8 mouse cellular contexts compared by ENCODE assay signal in the genomic region with DNA sequence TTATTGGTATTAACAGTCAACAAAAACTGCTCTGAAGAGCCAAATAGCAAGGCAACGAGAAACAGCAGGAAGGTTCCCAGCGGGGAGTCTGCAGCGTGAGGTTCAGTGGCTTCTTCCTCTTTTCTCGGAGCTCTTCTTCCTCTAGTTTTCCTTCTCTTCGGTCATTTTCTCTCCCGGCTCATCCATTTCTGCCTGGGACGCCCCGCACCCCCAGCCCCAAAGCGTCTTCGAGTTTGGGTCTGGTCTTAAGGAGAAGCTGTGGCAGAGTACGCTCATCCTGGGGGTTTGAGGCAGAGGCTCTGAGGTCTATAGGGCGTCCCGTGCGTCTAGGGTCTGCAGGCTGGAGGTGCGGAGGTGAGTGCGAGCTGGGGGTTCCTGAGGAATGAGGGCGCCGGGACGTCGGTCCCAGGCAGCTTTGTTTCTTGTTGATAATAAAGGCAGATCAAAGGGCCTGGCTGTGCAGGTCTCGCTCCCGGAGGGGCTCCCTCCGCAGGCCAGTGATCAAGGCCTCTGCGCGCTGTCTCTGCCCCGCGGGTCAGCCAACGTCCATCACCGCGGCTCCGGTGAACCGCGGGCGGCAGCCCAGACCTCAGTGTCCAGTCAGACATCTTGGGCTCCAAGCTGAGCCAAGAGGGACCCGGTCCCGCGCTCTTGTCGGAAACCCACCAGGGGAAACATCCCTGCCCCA. TPM values are rescaled to one million over a fixed set of nuclear protein-coding genes. Genes with fewer than 3 reads are reported as not detected.
DNase-seq lines count a peak whose midpoint lies in the region; TF ChIP-seq lines count a peak whose summit lies in the region.

No protein-coding gene starts in this region.

- H3K4me1 ChIP-seq in thymus, adult 2 months (replicated peaks; ENCODE audit: control insufficient read depth, insufficient read depth, low read length): peaks cover 27% of the 10 kb centered on the region
- peaks cover 60% of the 10 kb centered on the region for H3K4me1 ChIP-seq in limb, embryonic 10.5 days

- H3K9me3 ChIP-seq in limb, embryonic 10.5 days (replicated peaks): no peaks in the 10 kb centered on the region

- H3K36me3 ChIP-seq in thymus, adult 2 months (ENCODE audit: control insufficient read depth, insufficient read depth, low read length): no peaks in the 10 kb centered on the region
- no peaks in the 10 kb centered on the region for H3K36me3 ChIP-seq in limb, embryonic 10.5 days

- 4% methylated on average over 38 of the region's 38 CpGs for WGBS in thymus, adult 2 months
- WGBS in limb, embryonic 10.5 days: under 1% methylated on average over 38 of the region's 38 CpGs

- no peak overlapping the region for H3K27ac ChIP-seq in thymus, adult 2 months (ENCODE audit: control insufficient read depth, insufficient read depth, low read length)
- H3K27ac ChIP-seq in limb, embryonic 10.5 days: no peak overlapping the region

- TF ChIP-seq POLR2A in thymus, adult 2 months (IDR thresholded peaks at IDR 0.05; ENCODE audit: control insufficient read depth, extremely low read depth, insufficient read depth, low read length, poor library complexity): no peak

- peak; percentile 11 for DNase-seq in cerebellum, adult 9-11 months
- no peak for DNase-seq in cerebellum, postnatal 4 days (ENCODE audit: low spot score in 2 of 2)
- DNase-seq in thymus, postnatal 25 days: peak; percentile 36
- DNase-seq in thymus, adult 2 months: no peak
- peak; percentile 70 for DNase-seq in limb, embryonic 10.5 days (ENCODE audit: low spot score)
- peak; percentile 59 for DNase-seq in retina, embryonic 14.5 days (ENCODE audit: low spot score)
- DNase-seq in urinary bladder, postnatal 25 days (ENCODE audit: low spot score): no peak
- no peak for DNase-seq in spleen, postnatal 14 days (ENCODE audit: low spot score in 2 of 2)

- TF ChIP-seq CTCF in thymus, adult 2 months (IDR thresholded peaks at IDR 0.05; ENCODE audit: borderline replicate concordance, control insufficient read depth, extremely low read depth, insufficient read depth, low read length, poor library complexity): no peak

- peaks cover 49% of the 10 kb centered on the region for H3K27me3 ChIP-seq in thymus, adult 2 months (ENCODE audit: control insufficient read depth, insufficient read depth, low read length)
- peaks cover 98% of the 10 kb centered on the region for H3K27me3 ChIP-seq in limb, embryonic 10.5 days (ENCODE audit: low read depth, poor library complexity, severe bottlenecking)

- H3K4me3 ChIP-seq in thymus, adult 2 months (ENCODE audit: control insufficient read depth, insufficient read depth, low read length): no peak overlapping the region
- H3K4me3 ChIP-seq in limb, embryonic 10.5 days: peak overlapping the region; percentile 44

RNA-seq across cellular contexts. Expression of a gene that starts 5.4 kb away (rescaled TPM):
- not detected in 2 replicates for polyA plus RNA-seq in thymus, adult 2 months (2012; rRNA removed)
- polyA plus RNA-seq in limb, embryonic 10.5 days (2016; fragmentation: Nextera tagmentation; extraction: Ambion mirVana): 0.19 and 0.36 TPM in 2 replicates

RNA-seq across cellular contexts. Expression of a gene that starts 35.2 kb away (rescaled TPM):
- polyA plus RNA-seq in thymus, adult 2 months (2012; rRNA removed): 2.7 and 2.9 TPM in 2 replicates
- 14.7 and 16.5 TPM in 2 replicates for polyA plus RNA-seq in limb, embryonic 10.5 days (2016; fragmentation: Nextera tagmentation; extraction: Ambion mirVana)

RNA-seq across cellular contexts. Expression of a gene that starts 35.3 kb away (rescaled TPM):
- polyA plus RNA-seq in thymus, adult 2 months (2012; rRNA removed): 3.1 and 3.6 TPM in 2 replicates
- polyA plus RNA-seq in limb, embryonic 10.5 days (2016; fragmentation: Nextera tagmentation; extraction: Ambion mirVana): 12.2 and 14.3 TPM in 2 replicates

RNA-seq across cellular contexts. Expression of a gene that starts 58.4 kb away (rescaled TPM):
- polyA plus RNA-seq in thymus, adult 2 months (2012; rRNA removed): 7.7 and 7.8 TPM in 2 replicates
- polyA plus RNA-seq in limb, embryonic 10.5 days (2016; fragmentation: Nextera tagmentation; extraction: Ambion mirVana): 107 and 112 TPM in 2 replicates

Comparison
In these comparisons a context has a peak if more than half of its experiments do, and no peak if none do; other contexts are left out.
1. DNase-seq: peak in cerebellum, adult 9-11 months (single experiment), thymus, postnatal 25 days (single experiment), limb, embryonic 10.5 days (single experiment) and retina, embryonic 14.5 days (single experiment); none in cerebellum, postnatal 4 days (0 of 2), thymus, adult 2 months (single experiment), urinary bladder, postnatal 25 days (single experiment) and spleen, postnatal 14 days (0 of 2).